Mouse (Mus musculus) layer of hippocampus, adult 2 months (tissue): ENCODE measurements around the gene Cfap20. TPM values are rescaled to one million over a fixed set of nuclear protein-coding genes. Genes with fewer than 3 reads are reported as not detected.

ENCODE experiments used
- DNase-seq, 2 experiments: peaks; one replicate each; pipeline ENCODE4 v3.0.0; 2022; ENCODE audit warnings: low spot score in 2 of 2
- H3K27ac ChIP-seq: fragments of 200-600 bp; 2 replicates; pipeline ENCODE4 v1.8.1; 2022
- H3K4me3 ChIP-seq: fragments of 200-600 bp; 2 replicates; pipeline ENCODE4 v1.8.1; 2022; ENCODE audit warnings: mild to moderate bottlenecking
- CTCF ChIP-seq: fragments of 200-600 bp; conservative IDR thresholded peaks from 2 replicates; pipeline ENCODE4 v1.8.1; 2022; ENCODE audit warnings: antibody characterized with exemption, mild to moderate bottlenecking, moderate library complexity
- long read RNA-seq, 2 experiments: library from polyadenylated mRNA; stranded (forward); transcript quantifications; one replicate each; pipeline ENCODE4 v2.0.0; 2021; ENCODE audit warnings: borderline mapping rate in 2 of 2
- total RNA-seq, 2 experiments: library from RNA; stranded (reverse); gene quantifications; 2 replicates each; pipeline ENCODE4 v1.2.3; 2021

Cfap20 gene
- 10 to 100 TPM; 53.8 to 59.9 TPM for total RNA-seq
- long read RNA-seq, experiment 1, transcript Cfap20-201 (6 exons, 1,295 nt) = major isoform, 36 of 54 reads
- long read RNA-seq, experiment 1, partial matches to known transcripts = 3 of 54 reads
- long read RNA-seq, experiment 1, other reads (novel, unspliced or antisense) = 8 of 54 reads
- long read RNA-seq, experiment 2, transcript Cfap20-201 (6 exons, 1,295 nt) = major isoform, 37 of 61 reads
- long read RNA-seq, experiment 2, transcript Cfap20-208 (4 exons, 2,544 nt) = minor isoform, 7 of 61 reads
- long read RNA-seq, experiment 2, partial matches to known transcripts = 0 of 61 reads
- long read RNA-seq, experiment 2, other reads (novel, unspliced or antisense) = 13 of 61 reads

DNA sequence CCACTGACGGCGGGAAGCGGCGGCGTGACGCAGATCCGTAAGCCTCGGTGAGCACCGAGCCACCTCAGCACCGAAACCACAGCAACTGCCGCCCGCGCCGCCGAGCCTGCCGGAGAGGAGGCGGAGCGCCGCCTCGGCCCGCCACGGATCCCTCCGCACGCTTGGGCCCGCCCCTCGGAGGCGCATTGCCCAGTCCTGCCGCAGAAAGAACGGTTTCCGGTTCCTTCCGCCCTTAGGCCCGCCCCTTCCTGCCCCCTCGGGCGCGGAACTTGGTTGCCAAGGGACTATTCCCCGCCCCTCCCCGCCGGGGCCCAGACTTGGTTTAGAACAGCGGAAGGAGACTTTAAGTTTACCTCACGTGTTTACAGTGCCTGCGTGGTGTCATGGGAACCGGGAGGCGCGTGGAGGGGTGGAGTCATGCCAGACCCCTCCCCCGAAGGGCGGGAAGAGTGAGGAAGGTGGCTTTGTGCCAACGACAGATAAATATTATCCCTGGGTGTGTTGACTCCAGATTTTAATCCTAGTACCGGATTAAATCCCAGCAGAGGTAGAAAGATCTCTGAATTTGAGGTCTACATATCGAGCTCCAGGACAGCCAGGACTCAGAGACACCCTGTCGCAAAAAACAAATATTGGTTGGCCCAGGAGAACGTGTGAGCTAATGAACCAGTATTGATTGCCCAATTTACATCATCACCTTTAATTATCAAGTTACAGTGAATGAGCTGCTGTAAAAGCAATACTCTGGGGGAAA, at the start of gene Cfap20:
Gene Cfap20, minus strand, starts transcription at position 184 of the 754 bp plus-strand sequence.
- Histone ChIP-seq H3K27ac (peak within 1 kb of the TSS; percentile 96), H3K4me3 (peak within 1 kb of the TSS; percentile 93)
- no peak for TF ChIP-seq CTCF
- peak; percentile 99 to 100 for DNase-seq

DNA sequence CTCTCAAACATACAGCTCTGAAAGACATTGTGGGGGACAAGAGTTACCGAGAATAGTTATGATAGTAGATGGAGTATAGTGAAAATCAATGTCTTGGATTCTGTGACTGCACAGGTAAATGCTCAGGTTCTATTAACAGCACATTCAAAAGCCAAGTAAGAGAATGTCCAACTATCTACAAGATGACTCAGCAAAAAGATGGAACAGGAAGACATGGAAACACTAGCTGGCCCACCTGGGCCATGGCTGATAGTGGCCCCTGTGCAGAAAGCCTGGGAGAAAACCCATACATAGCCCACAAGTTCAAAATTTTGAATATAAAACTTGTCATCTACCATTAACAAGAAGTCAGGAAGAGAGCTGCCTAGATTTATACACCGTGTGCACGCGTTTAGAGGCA, 35.3 kb upstream of the Cfap20 start:
- no peak overlapping the region for H3K27ac ChIP-seq
- TF ChIP-seq CTCF = no peak
- H3K4me3 ChIP-seq = no peak overlapping the region

DNA sequence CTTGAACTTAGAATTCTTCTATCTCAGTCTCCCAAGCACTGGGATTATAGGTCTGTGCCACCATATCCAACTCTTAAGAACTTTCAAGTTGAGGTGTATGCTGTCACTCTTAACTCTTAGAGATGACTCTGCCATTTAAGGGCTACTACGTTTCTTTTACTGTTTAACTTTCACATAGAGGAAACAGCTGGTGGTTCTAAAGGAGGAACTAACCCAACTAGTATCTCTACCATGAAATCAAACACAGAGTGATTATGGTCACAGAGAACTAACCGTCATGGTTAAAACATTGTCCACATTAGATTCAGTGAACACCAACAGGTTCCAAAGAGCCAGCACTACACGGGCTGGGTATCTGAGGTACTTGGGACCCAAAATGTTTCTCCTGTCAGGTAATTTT, 34.3 kb upstream of the Cfap20 start:
- no peak for DNase-seq
- no peak overlapping the region for H3K27ac ChIP-seq
- H3K4me3 ChIP-seq = no peak overlapping the region
- TF ChIP-seq CTCF = no peak

More for the DNA sequence above, 35.3 kb upstream of the Cfap20 start:
- no peak for DNase-seq

DNA sequence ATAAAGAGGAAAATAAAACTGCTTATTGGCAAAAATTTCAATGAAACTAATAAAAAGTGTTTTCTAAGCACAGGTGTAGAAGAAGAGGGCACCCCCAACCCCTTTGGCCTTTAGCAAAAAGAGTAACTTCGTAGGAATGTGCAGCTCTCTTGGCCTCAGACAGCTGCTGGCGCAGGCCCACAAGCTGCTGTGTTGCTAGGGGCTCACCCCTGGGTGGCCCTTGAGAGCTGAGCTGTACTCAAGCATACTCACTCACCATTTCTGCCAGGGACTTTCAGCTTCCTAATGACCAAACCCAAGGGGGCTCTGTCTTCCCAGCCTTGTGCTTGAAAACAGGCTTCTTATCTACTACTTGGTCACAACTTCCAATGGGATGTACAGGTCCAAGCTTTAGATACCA, 31.9 kb upstream of the Cfap20 start:
- DNase-seq = no peak
- Histone ChIP-seq H3K4me3 (no peak overlapping the region), H3K27ac (no peak overlapping the region)
- TF ChIP-seq CTCF = no peak

DNA sequence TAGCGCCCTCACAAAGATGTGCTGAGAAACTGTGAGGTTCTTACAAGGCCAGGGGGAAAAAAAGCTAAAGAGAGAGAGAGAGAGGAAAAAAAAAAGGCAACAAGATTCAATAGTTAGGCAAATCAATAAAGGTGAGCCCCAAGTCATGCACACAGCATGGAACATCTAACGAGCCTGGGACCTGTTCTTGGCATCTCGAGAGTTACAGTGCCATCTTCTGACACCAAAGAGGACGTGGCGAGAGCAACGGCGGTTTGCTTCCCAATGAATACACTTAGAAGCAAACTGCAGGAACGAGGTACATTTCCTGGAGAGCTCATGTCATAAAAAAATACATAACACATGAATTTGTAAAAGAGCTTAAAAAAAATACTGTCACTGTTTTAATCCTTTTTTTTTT, 17.8 kb upstream of the Cfap20 start:
- no peak for DNase-seq

DNA sequence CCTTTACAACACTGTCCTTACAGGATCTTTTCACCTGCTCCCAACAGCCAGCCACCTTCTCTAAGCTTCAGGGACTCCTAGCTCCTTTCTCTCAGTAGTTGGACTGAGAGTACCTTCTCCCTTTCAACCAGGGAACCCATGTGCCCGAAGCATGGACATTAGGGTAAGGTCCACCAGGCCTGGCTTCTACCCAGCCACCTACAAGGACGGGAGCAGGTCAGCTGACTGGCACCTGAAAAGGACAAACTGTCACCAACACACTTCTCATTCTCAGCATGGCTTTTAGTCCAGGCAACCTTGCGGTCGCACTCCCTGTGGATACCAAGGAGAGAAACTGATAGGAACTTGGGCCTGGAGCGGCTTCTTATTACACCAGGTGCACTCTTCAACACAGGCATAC, 15.6 kb upstream of the Cfap20 start:
- DNase-seq = no peak
- no peak for TF ChIP-seq CTCF
- H3K27ac ChIP-seq = no peak overlapping the region
- H3K4me3 ChIP-seq = no peak overlapping the region

More for the DNA sequence above, 17.8 kb upstream of the Cfap20 start:
- peak; percentile 59 for TF ChIP-seq CTCF
- H3K27ac ChIP-seq = no peak overlapping the region
- H3K4me3 ChIP-seq = no peak overlapping the region

DNA sequence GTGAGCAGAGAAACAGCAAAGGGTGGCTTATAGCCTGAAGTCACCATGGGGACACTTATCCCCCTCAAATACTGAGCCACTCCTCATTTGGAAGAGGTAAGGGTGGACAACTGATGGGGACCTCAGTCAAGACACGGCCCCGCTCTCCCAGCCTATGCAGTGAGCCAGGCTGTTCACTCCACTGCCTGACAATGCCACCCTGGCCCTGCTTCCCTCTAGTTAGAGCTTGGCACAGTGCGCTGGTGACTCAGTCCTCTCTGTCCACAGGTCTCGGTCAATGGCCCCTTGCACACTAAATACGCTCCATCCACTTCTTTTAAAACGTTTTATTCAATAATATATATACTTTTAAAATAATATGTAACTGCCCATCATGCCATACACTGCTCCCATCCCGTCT, 13.0 kb upstream of the Cfap20 start:
- no peak overlapping the region for H3K27ac ChIP-seq
- no peak for DNase-seq
- no peak for TF ChIP-seq CTCF
- no peak overlapping the region for H3K4me3 ChIP-seq

DNA sequence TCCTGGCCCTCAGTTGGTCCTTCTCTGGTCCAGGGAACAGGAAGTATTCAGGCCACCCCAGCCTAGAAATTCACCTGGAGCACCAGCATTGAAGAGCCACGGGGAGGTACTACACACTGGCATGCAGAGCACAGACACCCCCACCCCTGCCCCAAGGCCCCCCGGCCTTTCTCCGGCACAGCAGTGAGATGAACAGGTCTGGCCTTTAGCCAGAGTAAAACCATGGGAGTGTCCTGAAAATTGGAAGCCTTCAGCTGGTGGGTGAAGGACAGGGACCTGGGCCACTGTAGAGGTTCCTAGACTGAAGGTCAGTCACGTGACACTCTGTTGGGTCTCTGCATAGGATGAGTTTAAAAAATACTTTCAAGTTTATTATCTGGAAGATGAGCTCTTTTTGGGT, 10.4 kb upstream of the Cfap20 start:
- TF ChIP-seq CTCF = no peak
- Histone ChIP-seq H3K4me3 (no peak overlapping the region), H3K27ac (no peak overlapping the region)
- DNase-seq = no peak

DNA sequence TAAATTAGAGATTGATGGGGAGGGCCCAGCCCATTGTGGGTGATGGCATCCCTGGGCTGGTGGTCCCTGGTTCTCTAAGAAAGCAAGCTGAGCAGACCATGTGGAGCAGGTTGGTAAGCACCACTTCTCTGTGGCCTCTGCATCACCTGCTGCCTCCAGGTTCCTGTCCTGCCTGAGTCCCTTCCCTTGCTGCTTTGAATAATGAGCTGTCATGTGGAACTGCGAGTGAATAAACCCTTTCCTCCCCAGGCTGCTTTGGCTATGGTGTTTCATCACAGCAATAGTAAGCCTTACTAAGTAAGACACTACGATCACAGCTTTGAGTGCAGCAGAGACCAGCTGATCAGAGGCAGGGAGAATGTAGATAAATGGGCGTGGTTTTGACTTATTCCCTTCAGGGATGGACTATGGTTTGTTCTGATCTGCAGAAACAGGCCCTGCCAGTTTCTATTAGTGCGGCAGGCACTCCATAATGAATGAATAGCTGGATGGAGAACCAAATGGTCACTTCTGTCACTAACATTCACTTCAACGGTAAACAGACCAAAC, 6.9 kb upstream of the Cfap20 start:
- no peak for DNase-seq
- TF ChIP-seq CTCF = no peak
- H3K27ac ChIP-seq = no peak overlapping the region

DNA sequence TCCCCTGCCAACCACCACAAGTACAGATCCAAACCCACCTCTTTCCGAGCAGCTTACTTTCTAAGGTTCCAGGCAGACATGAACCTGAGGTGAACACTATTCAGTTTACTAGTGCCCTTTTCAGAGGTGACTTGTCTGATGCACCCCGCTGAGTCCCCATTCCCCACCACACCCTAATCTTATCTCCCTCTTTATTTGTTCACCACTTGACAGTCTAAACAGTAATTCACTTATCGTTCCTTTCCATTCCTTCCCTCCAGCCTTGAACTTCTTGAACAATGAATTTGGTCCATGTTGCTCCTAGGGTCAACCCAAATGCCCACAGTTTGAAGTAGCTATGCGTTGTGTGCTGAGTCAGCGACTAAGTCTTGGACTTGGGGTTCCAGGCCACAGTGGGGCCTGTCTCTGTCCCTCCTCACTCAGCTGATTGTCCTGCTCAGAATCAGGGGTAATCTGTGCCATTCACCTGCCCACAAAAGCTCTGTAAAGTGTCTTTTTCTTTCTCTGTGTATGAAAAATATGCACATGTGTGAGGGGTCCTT, 5.6 kb upstream of the Cfap20 start:
- no peak overlapping the region for H3K4me3 ChIP-seq
- DNase-seq = no peak
- no peak overlapping the region for H3K27ac ChIP-seq
- TF ChIP-seq CTCF = no peak

More for the DNA sequence above, 6.9 kb upstream of the Cfap20 start:
- no peak overlapping the region for H3K4me3 ChIP-seq

DNA sequence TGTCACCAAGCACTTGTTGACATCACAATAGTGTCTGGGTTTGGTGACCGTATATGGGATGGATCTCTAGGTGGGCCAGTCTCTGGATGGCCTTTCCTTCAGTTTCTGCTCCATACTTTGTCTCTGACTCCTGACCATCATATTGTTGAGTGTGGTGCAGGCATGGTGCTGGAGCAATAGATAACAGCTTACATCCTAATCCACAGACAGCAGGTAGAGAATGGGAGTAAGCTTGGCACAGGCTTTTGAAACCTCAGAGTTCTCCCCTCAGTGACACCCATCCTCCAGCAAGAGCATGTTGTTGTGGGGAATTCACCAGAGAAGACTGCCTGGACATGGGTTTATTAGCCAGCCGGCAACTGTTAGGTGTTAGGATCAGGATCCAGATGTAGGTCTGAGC, 4.8 kb upstream of the Cfap20 start:
- DNase-seq = no peak
- H3K4me3 ChIP-seq = no peak overlapping the region
- H3K27ac ChIP-seq = no peak overlapping the region
- no peak for TF ChIP-seq CTCF

DNA sequence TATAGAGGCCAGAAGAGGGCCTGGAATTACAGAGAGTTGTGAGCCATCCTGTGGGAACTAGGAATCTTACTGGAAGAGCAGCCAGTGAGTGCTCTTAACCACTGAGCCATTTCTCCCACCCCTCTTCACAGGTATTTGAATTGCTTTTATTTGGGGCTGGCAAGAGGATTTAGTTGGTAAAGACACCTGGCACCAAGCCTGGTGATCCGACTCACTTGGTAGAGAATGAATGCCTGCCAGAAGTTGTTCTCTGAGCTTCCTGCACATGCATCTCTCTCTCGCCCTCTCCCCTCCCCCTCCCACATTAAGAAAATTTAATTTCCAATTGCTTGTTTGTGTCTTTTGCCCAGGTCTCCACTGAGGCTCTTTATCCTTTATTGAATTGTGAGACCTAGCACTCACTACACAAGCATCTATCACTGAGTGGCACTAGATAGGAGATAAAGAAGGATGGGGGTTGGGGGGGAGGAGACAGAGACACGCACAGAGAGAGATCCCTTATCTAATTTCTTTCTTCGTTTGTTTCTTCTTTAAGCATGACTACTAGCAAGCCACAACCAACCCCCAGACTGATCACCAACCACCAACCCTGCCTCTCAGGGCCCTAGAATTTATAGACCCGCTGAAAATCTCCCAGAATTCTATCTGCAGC, 2.8 kb upstream of the Cfap20 start:
- no peak for TF ChIP-seq CTCF
- H3K27ac ChIP-seq = no peak overlapping the region
- no peak overlapping the region for H3K4me3 ChIP-seq
- no peak for DNase-seq

DNA sequence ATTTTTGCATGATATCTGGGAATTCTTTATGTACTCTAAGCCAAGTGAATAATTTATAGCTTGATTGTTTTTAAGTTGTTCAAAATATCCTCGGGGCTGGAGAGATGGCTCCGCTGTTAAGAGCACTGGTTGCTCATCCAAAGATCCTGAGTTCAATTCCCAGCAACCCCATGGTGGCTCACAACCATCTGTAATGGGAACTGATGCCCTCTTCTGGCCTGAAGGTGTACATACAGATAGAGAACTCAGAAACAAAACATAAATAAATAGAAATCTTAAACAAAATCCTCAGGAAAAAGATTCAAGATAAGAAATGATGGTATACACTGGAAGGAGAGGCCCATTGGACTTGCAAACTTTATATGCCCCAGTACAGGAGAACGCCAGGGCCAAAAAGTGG, 1.3 kb upstream of the Cfap20 start:
- TF ChIP-seq CTCF = peak; percentile 58
- Histone ChIP-seq H3K4me3 (no peak overlapping the region), H3K27ac (no peak overlapping the region)
- no peak for DNase-seq
